Mouse (Mus musculus): ENCODE measurements around the gene Trpc4. TPM values are rescaled to one million over a fixed set of nuclear protein-coding genes. Genes with fewer than 3 reads are reported as not detected.

Trpc4 gene
- total RNA-seq (2023): not detected

DNA sequence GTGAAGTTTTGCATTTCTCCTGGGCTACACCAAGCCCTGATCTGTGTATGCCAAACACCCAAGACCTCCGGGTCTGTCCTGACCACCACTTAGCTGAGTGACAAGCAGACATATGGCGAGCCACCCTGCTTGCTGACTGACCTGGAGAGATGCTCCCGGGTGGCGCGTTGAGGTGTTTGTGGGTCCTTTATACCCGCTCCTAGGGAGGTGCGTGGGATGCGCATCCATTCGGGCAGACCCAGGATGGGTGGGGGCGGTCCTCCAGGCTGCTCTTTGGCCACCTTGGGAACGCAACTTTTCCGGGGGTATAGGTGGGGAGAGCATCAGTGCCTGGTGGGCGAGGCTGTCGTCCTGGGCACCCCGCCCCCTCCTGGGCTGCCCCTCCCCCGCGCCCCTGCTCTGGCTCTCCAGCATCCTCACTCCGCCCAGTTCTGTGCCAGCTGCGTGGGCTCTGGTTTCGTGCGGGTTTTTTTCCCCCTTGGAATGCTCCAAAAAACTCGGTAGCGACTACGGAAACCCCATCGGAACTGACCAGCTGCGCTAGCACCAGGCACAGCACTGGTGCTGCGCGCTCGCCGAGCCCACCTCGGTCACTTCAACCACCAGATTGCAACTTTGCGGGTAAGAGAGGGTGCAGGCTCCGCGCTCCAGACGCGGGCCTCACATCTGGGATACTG is at the start of gene Trpc4:
Gene Trpc4, plus strand, starts transcription at position 397 of the 677 bp plus-strand sequence.

DNA sequence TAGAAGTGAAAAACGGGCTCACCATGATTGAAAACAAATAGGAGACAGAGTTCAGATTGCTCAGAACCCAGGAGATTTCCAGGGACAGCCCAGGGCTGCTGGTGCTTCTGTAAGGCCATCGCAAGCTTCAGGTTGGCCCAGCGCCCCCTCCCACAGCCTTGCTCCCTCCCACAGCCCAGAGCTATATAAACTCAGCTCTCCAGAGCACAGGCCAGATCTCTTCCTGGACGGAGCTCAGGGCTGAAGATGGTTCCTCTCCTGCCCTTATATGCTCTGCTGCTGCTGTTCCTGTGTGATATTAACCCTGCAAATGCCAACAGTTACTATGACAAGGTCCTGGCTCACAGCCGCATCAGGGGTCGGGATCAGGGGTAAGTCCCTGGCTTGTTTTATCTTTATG is 205.1 kb downstream of the Trpc4 start, which contains the start of gene Postn:
Gene Postn, plus strand, starts transcription at position 213 of the 400 bp plus-strand sequence.

Other genes with a start within 250 kb of the Trpc4 start
- gene Postn, start 205.1 kb downstream of the Trpc4 start, total RNA-seq (2023): not detected

All from CD4-positive naive resting alpha-beta T cell, adult 76 days (primary cell).